Mouse (Mus musculus) heart, adult 11 months (tissue): ENCODE data around the gene Tagap.
A peak's percentile ranks its signal among the peaks of the same experiment; 100 is the strongest.
"Not testable (repeated sequence)": the region's sequence is repeated elsewhere in the genome, so short reads cannot be mapped to it uniquely, and the experiment has no call there.

Source experiments
- DNase-seq: peaks from one replicate; pipeline ENCODE4 v3.0.0; 2022

Gene Tagap

DNA sequence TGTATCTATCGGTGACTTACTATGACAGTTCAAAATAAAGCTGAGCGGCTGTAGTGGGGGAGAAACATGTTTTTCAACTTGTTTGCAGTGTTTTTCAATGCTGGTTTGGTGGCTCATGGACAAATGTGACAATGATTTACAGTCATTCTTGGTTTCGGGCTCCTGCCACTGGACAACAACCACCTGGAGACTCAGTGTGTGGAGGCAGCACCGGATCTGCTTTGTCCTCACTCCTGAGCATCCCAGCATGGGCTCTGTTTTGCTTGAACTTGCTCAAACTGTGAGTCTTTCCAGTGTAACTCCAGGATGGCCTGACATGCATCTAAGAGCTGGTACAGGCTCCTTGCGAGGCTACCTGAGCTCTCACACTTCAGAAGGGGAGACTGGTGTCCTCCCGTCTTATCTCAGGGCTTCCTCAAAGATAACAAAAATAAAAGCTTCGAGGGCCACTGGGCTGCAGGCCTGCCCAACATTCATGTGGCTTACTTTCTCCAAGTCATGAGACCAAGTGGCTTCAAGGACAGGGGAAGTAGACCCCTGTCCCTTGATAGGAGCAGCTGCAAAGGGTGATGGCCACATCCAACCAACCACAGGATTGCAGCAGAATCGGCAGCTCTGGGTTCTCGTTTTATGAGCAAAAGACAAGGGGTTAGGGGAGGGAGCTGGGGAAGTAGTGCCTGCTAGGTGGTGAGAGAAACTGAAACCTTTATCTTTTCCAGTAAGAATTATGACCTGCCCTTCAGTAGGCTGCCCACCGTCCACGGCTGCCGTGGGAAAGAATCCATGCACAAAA is 8.8 kb upstream of the Tagap start:
- peak; percentile 93 for DNase-seq

DNA sequence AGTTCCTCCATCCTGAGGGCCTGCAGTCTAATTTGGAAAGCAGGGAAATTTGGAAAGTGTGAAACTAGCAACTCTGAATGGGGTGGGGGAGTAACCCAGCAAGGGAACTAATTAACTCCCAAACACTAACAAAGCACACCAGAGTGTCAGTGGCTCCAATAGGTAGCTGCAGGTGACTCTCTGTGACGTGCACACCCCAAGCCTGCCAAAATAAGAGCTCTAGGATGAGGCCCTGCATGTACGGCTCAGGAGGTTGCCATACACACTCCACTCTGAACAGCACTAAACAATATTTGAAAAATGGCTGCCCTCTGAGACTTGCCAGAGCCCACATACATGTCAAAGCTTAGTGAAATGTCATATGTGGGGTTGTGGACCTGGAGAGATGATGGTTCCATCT is 7.4 kb upstream of the Tagap start:
- DNase-seq = no peak

DNA sequence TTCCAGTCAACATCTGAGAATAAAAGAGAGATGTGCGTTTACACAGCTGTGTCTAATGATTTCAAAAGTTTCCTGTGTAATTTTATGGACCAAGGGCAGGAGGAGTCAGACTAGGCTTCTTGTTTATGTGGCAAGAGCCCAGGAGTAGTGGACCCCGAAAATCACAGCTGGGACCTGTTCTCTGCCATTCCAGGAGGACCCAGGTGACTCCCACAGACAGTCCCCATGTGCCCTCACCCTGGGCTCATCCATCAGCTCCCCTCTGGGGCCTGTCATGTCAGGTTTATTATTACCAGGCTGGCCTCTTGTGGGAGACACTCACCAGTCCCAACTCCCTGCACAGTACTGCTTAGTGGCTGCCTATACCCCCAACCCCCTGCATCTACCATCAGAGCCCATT is 6.6 kb upstream of the Tagap start:
- no peak for DNase-seq

DNA sequence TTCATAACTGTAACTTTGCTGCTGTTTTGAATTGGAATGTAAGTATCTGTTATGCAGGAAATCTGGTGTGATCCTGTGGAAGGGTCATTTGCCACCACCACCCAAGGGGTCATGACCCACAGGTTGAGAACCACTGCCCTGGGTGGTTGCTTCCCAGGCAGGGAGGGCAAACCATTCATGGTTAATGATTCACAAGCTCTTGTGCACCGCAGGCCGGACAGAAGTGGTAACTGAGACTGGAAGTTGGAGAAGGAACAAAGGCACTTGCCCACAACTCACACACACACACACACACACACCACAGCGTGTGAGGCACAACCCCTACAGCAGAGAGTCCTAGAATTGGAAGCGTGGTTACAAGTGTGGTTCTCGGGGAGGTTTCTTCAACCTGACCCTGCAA is 3.2 kb upstream of the Tagap start:
- DNase-seq = peak; percentile 66

DNA sequence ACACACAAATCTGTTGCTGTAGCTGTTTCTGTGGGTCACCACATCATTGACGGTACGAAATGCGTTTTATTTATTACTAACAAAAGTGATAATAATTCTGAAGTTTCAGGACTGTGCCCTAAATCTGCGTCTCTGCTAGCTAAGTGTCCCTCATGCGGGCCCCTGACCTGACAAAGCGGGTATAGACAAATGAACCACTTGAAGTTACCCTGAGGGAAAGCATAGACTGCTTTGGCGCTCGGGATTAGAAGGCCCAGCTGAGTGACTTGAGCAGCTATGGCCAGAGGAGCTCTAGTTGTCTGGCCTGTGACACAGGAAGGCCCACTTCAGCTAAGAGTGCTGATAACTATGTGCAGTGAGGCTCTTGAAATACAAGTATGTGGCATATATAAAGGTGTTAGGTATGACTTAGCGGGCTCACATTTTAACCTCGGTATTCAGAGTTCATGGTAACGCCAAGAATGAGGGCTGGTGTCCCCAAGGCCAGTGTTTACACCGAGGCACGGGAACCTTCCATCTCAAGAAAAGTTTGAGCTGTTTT is 1.5 kb upstream of the Tagap start:
- DNase-seq = peak; percentile 58

DNA sequence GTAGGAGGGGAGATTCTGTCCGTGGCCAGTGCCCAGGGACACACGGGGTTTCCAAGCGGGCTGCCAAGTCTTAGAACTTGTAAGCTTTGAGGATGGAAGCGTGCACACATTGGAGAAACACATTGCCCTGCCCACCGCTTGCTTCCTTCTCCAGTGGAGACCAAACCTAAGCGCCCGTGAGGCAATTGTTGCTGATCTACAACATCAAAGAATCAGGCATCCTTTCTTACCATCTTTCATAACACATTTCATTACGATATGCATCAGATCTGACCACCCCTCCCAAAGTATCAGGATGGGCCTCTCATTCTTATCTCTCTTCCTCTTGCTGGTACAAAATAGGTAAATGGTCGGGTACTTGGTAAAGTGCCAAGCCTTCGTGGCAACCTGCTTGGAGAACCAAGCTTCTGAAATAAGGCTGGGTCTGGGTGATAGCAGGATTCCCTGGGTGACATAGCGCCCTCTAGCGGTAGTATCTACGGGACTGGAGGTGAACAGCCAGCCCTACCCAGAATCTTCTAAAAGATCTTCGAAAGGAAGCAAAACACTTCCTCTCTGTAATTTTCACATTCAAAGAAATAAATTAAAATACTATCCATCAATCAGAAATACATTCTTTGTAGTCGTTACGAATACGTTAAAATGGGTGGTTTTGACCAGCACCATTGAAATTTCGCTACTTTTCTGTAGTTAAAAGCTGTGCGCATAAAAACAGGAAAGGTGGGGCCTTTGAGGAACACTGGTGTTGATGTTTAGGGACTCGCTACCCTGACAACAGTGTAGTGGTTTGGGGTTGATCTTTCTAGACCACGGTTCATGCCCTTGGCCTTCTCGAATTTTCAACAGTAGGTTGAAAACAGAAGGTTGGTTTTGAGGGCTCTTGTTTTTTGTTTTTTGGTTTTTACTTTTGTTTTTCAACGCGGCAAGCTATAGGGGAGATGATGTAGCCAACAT is 2.1 kb downstream of the Tagap start:
- DNase-seq = peak; percentile 95

DNA sequence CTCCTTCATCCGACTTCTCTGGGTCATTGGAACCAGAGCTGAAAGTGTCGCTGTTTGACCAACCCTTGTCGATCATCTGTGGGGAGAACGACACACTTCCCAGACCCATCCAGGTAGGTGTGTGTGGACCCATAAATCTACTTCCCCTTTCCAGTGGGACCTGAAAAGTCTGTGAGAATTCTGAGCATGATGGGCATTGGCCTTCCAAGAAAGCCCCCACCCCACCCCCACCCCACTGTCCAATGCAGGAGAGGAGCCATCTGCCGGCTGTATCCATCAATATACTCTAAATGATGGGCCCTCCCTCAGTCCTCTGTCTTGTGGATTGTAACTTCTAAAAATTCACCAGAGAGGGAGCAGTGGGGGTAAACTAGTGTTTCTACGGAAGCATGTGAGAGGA is 2.9 kb downstream of the Tagap start:
- DNase-seq = peak; percentile 68

DNA sequence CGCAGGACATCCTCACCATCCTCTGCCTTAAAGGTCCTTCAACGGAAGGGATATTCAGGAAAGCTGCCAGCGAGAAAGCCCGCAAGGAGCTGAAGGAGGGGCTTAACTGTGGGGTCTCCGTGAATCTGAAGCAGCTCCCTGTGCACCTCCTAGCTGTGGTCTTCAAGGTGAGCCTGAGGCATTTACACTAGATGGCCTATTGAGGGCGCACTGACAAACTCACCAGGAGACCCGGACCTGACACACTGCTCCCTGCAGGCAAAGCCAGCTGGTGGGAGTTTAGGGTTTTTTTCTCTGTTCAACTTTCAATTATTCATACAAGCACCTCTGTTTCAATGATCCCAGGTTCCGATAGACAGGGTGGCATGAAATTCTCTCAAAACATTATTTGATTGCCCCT is 3.5 kb downstream of the Tagap start:
- DNase-seq = peak; percentile 65

DNA sequence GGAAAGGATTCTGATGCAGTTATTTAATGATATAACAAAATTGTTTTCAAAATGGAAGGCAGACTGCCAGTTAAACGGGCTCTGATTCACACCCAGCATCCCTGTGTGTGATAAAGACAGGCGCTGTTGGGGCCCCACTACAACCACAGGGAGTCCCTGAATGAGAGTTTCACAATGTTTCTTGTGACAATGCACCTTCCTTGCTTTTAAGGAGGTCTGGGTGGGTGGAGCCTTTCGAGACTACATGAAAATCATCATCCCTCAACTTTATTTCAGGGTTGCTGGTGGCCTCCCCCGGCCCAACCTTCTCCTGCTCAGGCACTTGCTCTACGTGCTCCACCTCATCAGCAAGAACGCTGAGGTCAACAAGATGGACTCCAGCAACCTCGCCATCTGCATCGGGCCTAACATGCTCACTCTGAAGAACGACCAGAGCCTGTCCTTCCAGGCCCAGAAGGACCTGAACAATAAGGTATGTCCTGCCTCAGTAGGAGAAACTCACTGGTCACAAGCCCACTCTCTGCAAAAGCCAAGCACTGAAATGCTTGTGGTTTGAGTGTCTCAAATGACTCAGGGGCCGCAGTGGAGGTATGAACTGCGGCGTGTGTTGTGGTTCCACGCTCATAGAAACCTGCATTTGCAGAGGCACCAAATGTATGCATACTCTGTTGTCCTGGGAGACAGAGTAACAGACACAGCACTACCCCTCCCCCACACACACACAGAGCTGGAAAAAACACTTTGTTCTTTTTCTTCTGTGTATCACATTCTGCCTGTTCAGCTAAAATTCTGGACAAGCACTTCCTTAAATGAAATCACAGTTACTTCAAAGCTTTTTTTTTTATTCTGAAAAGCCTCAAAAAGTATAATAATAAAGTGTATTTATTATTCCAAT is 5.5 kb downstream of the Tagap start:
- DNase-seq = peak; percentile 83

DNA sequence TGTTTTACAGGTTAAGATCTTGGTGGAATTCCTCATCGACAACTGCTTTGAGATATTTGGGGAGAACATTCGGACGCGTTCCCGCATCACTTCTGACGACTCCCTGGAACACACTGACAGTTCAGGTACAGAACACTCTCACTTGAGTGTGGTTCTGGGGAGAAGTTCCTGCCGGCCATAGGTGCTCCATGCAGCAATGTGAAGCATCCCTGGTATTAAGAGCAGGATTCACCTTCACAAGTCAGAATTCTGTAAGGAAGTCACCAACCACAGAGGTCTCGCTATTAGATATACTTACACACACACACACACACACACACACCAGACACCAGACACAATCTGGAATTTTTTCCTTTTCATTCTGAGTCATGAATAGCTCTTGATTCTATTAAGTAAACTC is 6.3 kb downstream of the Tagap start:
- peak; percentile 72 for DNase-seq

DNA sequence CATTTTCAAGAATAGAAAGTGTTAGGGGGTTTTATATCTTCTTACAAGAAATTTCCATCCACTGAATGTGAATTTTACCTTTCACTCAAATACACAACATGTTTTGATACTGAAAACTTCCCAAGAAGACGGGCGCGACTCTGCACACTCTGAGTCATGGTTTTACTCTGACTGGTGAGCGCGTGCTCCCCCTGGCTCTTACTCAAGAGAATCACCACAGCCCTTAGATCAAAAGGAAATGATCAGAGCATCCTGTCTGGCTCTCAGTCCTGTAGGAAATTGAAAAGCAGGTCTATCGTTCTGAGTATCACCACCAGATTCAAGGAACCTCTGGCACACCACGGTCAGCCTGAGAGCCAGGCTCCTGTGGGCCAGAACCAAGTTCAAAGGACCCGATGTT is 13.8 kb downstream of the Tagap start:
- peak; percentile 86 for DNase-seq

DNA sequence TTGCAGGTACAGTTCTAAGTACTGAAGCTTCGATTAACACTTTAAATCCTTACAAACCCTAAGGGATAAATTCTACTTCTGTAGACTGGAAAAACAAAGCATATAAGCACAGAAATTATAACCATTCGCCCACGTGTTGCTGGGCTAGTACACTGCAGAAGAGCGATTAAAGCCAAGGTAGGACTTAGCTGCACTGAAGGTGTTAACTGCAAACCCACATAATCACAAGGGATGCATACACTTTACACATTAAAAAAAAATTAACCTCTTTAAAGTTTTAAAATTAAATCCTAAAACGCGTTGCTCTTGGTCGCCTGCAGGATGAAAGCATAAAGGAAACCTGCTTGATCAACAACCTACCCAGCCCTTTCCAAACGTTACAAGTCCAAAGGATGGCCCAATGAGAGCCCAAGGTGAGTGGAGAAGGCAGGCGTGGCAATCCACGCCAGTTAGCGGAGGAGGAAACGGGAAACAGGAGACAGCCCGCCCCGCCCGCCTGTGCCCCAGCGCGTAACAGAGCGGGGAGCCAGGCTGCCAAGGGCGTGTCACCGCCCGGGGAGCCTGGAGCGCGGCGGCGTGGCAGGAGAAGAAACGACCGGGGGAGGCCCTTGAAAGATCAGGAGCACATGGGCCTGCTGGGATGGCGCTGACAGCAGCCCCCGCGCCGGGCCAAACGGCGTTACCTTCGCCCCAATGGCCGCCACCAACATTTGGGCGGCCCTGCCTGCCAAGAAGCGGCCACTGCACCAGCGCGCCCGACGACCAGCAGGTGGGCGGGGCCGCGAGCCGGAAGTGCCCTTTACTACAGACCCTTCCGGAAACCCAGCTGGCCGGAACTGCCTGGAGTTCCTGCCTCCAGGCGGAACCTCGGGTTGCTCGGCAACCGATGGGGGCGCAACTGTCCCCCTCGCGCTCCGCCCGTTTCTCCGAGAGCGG is 19.6 kb downstream of the Tagap start, which contains the start of gene Rsph3a:
Gene Rsph3a (plus strand): TSS at position 498 of the 936 bp plus-strand sequence.
- peak; percentile 99 for DNase-seq

DNA sequence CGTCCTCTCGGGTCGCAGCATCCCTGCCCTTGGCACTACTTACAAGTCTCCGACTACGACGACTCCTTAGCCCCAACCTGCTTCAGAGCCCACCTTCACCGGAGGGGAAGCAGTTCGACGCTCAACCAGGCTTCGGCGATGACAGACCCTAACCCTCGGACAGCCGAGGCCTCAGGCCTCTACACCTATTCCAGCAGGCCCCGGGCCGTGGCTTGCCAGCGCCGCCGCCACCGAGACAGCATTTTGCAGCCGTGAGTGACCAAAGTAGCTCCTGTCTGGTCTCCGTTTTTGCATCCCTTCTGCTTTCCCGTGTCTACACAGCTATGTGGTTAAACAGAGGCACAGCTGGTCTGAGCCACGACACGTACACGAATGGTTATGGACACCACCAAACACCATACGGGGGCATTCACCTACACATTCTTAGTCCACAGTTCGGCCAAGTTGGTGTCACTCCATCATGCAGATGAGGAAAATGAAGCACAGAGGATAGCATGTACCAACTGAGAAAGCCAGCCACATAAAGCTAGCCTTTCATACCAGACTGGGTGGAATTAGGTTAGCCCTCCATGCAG is 20.3 kb downstream of the Tagap start:
- DNase-seq = peak; percentile 84

DNA sequence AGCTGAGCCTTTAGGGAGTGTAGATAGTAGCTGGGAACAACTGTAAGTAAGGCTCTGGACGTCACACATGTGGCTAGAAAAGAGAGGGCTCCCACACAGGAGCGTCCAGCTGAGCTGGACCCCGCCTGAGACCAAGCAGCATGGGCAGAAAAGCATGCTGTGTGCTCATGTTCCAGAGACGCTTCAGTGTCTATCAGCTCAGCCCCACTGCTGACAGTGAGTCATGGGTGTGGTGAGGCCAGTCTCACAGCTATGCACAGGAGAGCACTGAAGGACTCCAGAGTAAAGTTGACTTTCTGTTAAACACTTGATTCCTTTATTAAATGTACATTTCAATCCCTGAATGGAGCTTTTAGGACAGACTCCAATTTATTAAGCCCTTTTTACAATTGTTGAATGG is 25.5 kb downstream of the Tagap start:
- DNase-seq = not testable (repeated sequence)

DNA sequence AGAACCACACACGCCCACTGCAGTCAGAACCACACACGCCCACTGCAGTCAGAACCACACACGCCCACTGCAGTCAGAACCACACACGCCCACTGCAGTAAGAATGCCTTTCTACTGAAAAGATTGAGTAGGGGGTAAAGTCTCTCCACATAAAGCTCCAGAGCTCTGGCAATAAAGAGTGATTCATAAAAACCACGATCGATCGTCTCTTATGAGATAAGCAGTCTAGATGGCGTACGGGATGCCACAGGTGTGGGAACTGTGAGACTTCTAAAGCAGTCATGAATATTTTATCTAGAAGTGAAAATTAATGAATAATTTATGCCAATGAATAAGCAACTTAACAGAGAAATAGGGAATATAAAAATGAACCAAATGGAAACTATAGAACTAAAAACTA is 31.4 kb downstream of the Tagap start:
- not testable (repeated sequence) for DNase-seq

DNA sequence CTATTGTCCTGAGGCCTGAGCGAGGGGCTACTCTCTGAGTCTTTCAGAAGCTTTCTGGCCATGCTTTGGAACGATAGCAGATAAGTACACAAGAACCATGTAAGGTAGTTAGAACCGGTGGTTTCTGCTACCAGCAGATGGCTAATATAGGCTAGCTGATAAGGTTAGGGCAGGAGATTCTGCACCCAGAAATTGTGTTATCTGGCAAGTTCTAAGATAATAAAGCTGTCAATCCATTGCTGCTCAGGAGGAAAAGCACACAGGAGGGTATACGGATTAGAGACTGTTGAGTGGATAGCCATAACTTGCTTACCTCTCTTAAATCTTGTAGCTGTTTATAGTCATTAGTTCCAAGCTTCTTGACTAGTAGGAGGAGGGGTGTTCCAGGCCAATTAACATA is 37.5 kb downstream of the Tagap start:
- peak; percentile 45 for DNase-seq

DNA sequence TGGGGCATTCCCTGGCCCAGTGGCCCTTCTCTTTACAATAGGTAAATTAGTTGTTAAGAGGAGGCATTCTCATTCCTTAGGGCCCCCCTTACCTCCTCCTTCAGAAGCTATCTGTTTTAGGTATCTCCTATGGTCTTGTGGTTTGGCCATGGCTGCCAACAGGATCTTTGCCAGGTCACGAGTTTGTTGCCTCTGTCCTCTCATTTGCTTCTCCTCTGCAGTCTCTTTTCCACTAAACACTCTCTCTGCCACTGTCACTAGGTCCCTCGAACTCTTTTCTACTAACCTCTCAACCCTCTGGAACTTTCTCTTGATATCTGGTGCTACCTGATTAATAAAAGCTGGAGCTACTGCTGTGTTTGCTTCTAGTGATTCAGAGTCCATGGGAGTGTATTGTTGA is 38.6 kb downstream of the Tagap start:
- not testable (repeated sequence) for DNase-seq

DNA sequence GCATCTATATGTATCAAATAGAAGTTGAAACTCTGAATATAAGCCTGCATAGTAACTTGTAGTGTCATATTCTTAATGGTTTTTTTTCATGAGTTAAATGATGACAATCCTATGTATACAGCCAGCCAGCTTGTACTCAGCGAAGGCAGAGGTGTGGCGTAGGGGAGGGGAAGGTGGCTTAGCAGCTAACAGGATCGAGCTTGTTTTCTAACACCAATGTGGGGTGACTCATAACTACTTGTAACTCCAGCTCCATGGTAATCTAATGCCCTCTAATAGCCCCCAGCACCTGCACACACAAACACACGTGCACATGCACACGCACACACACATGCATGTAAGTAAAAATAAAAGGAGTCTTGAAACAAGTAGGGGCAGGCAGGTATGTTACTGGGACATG is 42.7 kb downstream of the Tagap start:
- peak; percentile 53 for DNase-seq

DNA sequence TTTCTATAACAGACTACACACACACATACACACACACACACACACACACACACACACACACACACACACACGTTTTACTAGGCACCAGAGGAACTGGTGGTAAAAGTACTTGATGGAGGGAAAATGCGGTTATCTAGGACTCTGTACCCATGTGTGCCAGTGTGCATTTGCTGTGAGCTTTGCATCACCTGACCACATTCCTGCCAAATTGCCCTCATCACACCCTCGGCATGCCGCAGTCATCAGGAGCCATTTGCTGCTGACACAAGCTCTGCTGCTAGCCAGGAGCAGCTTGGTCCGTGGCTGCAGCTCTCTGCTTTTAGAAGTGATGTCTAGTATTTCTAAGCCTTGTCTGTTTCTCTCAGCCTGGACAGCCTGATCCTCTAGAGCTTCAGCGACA is 44.0 kb downstream of the Tagap start:
- DNase-seq = not testable (repeated sequence)

DNA sequence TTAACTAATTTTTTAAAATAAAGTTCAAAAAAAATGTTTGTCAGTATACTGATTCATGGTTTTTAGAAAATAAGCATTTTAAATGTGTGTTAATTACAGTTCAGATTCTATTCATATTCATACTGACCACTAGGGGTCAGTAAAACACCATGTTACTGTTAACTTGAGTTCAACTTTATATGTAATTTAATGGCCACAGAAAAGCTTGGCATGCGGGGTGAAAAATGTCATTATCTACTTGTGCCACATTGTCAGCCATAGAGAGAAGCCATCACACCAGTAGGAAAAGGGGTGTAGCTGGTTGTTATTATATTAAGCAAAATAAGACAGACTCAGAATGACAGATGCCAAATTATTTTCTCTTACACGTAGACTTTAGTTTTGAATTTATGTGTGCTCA is 57.7 kb downstream of the Tagap start:
- DNase-seq = not testable (repeated sequence)
